ENCODE assay signal across 20 mouse cellular contexts in the genomic region with DNA sequence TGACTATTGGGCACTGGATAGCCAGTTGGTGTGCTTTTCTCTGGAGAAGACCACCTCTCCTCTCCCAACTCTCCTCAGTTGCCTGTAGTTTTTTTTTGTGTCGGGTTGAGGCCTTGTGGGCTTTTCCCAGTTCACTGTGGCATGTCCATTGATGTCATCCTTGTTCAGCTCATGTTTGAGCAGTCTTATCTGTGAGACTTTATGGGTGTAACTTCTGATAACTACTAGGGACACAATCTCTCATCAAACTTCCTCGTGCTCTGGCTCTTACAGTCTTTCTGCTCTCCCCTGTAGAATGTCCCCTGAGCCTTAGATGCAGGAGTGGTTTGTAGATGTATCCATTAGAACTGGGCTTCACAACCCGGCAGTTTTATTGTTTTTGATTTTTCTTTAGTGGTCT. TPM values are rescaled to one million over a fixed set of nuclear protein-coding genes. Genes with fewer than 3 reads are reported as not detected.
DNase-seq lines count a peak whose midpoint lies in the region; ATAC-seq and TF ChIP-seq lines count a peak whose summit lies in the region.
"Had no signal": no experiment of that assay in that cellular context is flagged by ENCODE, and none has a peak within 500 bp of the region (broad histone marks: within the 10 kb centered on the region; RNA-seq: fewer than 3 reads in every experiment).

No protein-coding gene starts in this region.

- no peak overlapping the region for H3K27ac ChIP-seq in midbrain, embryonic 11.5 days (ENCODE audit: low read depth, low read length)
- H3K27ac ChIP-seq in midbrain, embryonic 15.5 days = no peak overlapping the region
- H3K27ac ChIP-seq in liver, embryonic 14.5 days = peak overlapping the region; percentile 15; the same call in 1 of the 2 replicates
- no peak overlapping the region for H3K27ac ChIP-seq in stomach, embryonic 14.5 days (ENCODE audit: low read length)
- H3K27ac ChIP-seq: embryonic facial prominence, embryonic 12.5 days; forebrain, embryonic 13.5 days; gastrocnemius, adult 2 months; heart, embryonic 13.5 days; hindbrain, embryonic 12.5 days had no signal

- 84% methylated on average over 3 of the region's 3 CpGs for WGBS in midbrain, embryonic 11.5 days
- 91% methylated on average over 3 of the region's 3 CpGs for WGBS in midbrain, embryonic 15.5 days
- WGBS in liver, embryonic 14.5 days (ENCODE audit: insufficient replicate concordance) = 34% methylated on average over 3 of the region's 3 CpGs
- WGBS in stomach, embryonic 14.5 days = 73% methylated on average over 3 of the region's 3 CpGs

- TF ChIP-seq EP300 in liver, embryonic 14.5 days (IDR thresholded peaks at IDR 0.05; ENCODE audit: low read depth) = no peak

- no peaks in the 10 kb centered on the region for H3K9me3 ChIP-seq in midbrain, embryonic 11.5 days (ENCODE audit: control insufficient read depth, low read length)
- no peaks in the 10 kb centered on the region for H3K9me3 ChIP-seq in midbrain, embryonic 15.5 days
- H3K9me3 ChIP-seq in liver, embryonic 14.5 days (ENCODE audit: control insufficient read depth, low read length) = no peaks in the 10 kb centered on the region
- H3K9me3 ChIP-seq in stomach, embryonic 14.5 days (ENCODE audit: control insufficient read depth, low read depth, low read length) = no peaks in the 10 kb centered on the region
- H3K9me3 ChIP-seq: embryonic facial prominence, embryonic 12.5 days; forebrain, embryonic 13.5 days; heart, embryonic 13.5 days; hindbrain, embryonic 12.5 days had no signal

- H3K4me2 ChIP-seq in midbrain, embryonic 11.5 days = no peak overlapping the region
- no peak overlapping the region for H3K4me2 ChIP-seq in midbrain, embryonic 15.5 days
- H3K4me2 ChIP-seq in liver, embryonic 14.5 days (ENCODE audit: low read depth) = peak overlapping the region; percentile 54
- no peak overlapping the region for H3K4me2 ChIP-seq in stomach, embryonic 14.5 days (replicated peaks; ENCODE audit: low read depth, low read length)
- H3K4me2 ChIP-seq: embryonic facial prominence, embryonic 12.5 days; forebrain, embryonic 13.5 days; heart, embryonic 13.5 days; hindbrain, embryonic 12.5 days had no signal

- ATAC-seq in midbrain, embryonic 11.5 days (ENCODE audit: low FRiP score) = no peak
- no peak for ATAC-seq in midbrain, embryonic 15.5 days (replicated peaks)
- peak; percentile 44; the same call in 1 of the 2 replicates for ATAC-seq in liver, embryonic 14.5 days (ENCODE audit: insufficient read depth)
- 0 out of 2 replicates have a peak, but pooled peaks have one; percentile 49 for ATAC-seq in stomach, embryonic 14.5 days (ENCODE audit: insufficient number of reproducible peaks, insufficient read depth, low FRiP score, low read depth)
- ATAC-seq in inflammation-experienced regulatory T-cells, adult 6 months = no peak
- ATAC-seq: forebrain, embryonic 13.5 days; forebrain, postnatal 0 days; hindbrain, embryonic 16.5 days had no signal

- TF ChIP-seq CTCF in liver, embryonic 14.5 days (IDR thresholded peaks at IDR 0.05; ENCODE audit: low read depth) = no peak

- no peak overlapping the region for H3K9ac ChIP-seq in midbrain, embryonic 11.5 days (ENCODE audit: low read length)
- no peak overlapping the region for H3K9ac ChIP-seq in midbrain, embryonic 15.5 days
- 0 out of 2 replicates have a peak overlapping the region, but pooled peaks have one; percentile 2 for H3K9ac ChIP-seq in liver, embryonic 14.5 days (replicated peaks)
- no peak overlapping the region for H3K9ac ChIP-seq in stomach, embryonic 14.5 days (replicated peaks; ENCODE audit: low read depth, low read length)
- H3K9ac ChIP-seq: embryonic facial prominence, embryonic 12.5 days; forebrain, embryonic 13.5 days; forebrain, postnatal 0 days; heart, embryonic 13.5 days; hindbrain, embryonic 12.5 days had no signal

- no peaks in the 10 kb centered on the region for H3K27me3 ChIP-seq in midbrain, embryonic 11.5 days (ENCODE audit: control insufficient read depth, insufficient read depth, low read length)
- H3K27me3 ChIP-seq in midbrain, embryonic 15.5 days (replicated peaks) = no peaks in the 10 kb centered on the region
- no peaks in the 10 kb centered on the region for H3K27me3 ChIP-seq in liver, embryonic 14.5 days (ENCODE audit: control insufficient read depth, insufficient read depth, low read length)
- H3K27me3 ChIP-seq in stomach, embryonic 14.5 days (ENCODE audit: control insufficient read depth, insufficient read depth, low read length) = no peaks in the 10 kb centered on the region
- H3K27me3 ChIP-seq: embryonic facial prominence, embryonic 12.5 days; forebrain, embryonic 13.5 days; heart, embryonic 13.5 days; hindbrain, embryonic 12.5 days had no signal

- peak; percentile 28 for DNase-seq in midbrain, embryonic 11.5 days (ENCODE audit: low spot score, missing footprints)
- DNase-seq in liver, embryonic 14.5 days (ENCODE audit: low read depth in 3 of 3, low spot score in 3 of 3) = peak; percentile 28 to 42 (median 37)
- no peak for DNase-seq in ovary, postnatal 36 days (ENCODE audit: low spot score)
- DNase-seq: adrenal gland, postnatal 10 days; cerebellum, adult 11 months; cerebellum, adult 9-10 months; cerebellum, postnatal 25 days; forebrain, postnatal 0 days; gastrocnemius, adult 2 months; gastrocnemius, postnatal 25 days; heart, adult 11 months; heart, postnatal 36 days had no signal

- no peak overlapping the region for H3K4me3 ChIP-seq in midbrain, embryonic 11.5 days (ENCODE audit: low read depth, low read length)
- no peak overlapping the region for H3K4me3 ChIP-seq in midbrain, embryonic 15.5 days
- H3K4me3 ChIP-seq in liver, embryonic 14.5 days (ENCODE audit: insufficient read depth in 1 of 2, low read depth in 2 of 2, low read length in 2 of 2) = no peak overlapping the region
- H3K4me3 ChIP-seq in stomach, embryonic 14.5 days (ENCODE audit: low read depth, low read length) = no peak overlapping the region
- H3K4me3 ChIP-seq: embryonic facial prominence, embryonic 12.5 days; forebrain, embryonic 13.5 days; gastrocnemius, adult 2 months; heart, embryonic 13.5 days; hindbrain, embryonic 12.5 days had no signal

- peaks cover 12% of the 10 kb centered on the region for H3K4me1 ChIP-seq in midbrain, embryonic 11.5 days (ENCODE audit: control insufficient read depth, insufficient read depth, low read length)
- H3K4me1 ChIP-seq in midbrain, embryonic 15.5 days = peaks cover 28% of the 10 kb centered on the region
- peaks cover 47% of the 10 kb centered on the region in 2 experiments for H3K4me1 ChIP-seq in liver, embryonic 14.5 days (replicated peaks; ENCODE audit: control insufficient read depth in 2 of 2, insufficient read depth in 2 of 2, low read length in 1 of 2)
- H3K4me1 ChIP-seq in stomach, embryonic 14.5 days (ENCODE audit: control insufficient read depth, insufficient read depth, low read length) = peaks cover 10% of the 10 kb centered on the region

- H3K36me3 ChIP-seq in midbrain, embryonic 11.5 days (ENCODE audit: control insufficient read depth, insufficient read depth, low read length) = no peaks in the 10 kb centered on the region; the same call in 1 of the 2 replicates
- 0 out of 2 replicates have a peak, but pooled peaks cover 3% of the 10 kb centered on the region for H3K36me3 ChIP-seq in midbrain, embryonic 15.5 days (replicated peaks)
- H3K36me3 ChIP-seq in liver, embryonic 14.5 days (replicated peaks; ENCODE audit: control insufficient read depth, insufficient read depth, low read depth) = no peaks in the 10 kb centered on the region
- no peaks in the 10 kb centered on the region for H3K36me3 ChIP-seq in stomach, embryonic 14.5 days (ENCODE audit: control insufficient read depth, insufficient read depth, low read length)
- H3K36me3 ChIP-seq: embryonic facial prominence, embryonic 12.5 days had no signal

RNA-seq across cellular contexts. Expression of a gene that starts 5.2 kb away (rescaled TPM):
- 28.7 and 33.0 TPM in 2 replicates for polyA plus RNA-seq in midbrain, embryonic 11.5 days (2014; fragmentation: Nextera tagmentation; extraction: Ambion mirVana)
- 28.2 and 31.8 TPM in 2 replicates for polyA plus RNA-seq in midbrain, embryonic 15.5 days (2015; fragmentation: Nextera tagmentation; extraction: Ambion mirVana)
- 9.4 and 10.5 TPM in 2 replicates for polyA plus RNA-seq in liver, embryonic 14.5 days (2012; rRNA removed)
- polyA plus RNA-seq in liver, embryonic 14.5 days (2014; fragmentation: Nextera tagmentation; extraction: Ambion mirVana) = 11.9 and 14.6 TPM in 2 replicates
- 36.4 and 40.4 TPM in 2 replicates for polyA plus RNA-seq in stomach, embryonic 14.5 days (2014; fragmentation: Nextera tagmentation; extraction: Ambion mirVana)
- polyA plus RNA-seq in inflammation-experienced regulatory T-cells, adult 6 months (2017; shearing (Covaris generic)) = 10 to 100 TPM; 30.2 to 52.7 (median 40.1) TPM

Comparison
In these comparisons a context has a peak if more than half of its experiments do, and no peak if none do; other contexts are left out.
1. ATAC-seq: peak in liver, embryonic 14.5 days (single experiment) and stomach, embryonic 14.5 days (single experiment); none in midbrain, embryonic 11.5 days (single experiment), midbrain, embryonic 15.5 days (single experiment) and inflammation-experienced regulatory T-cells, adult 6 months (single experiment).